Mouse (Mus musculus) MN1 (cell line): ENCODE data around the gene Ap4b1.
A peak's percentile ranks its signal among the peaks of the same experiment; 100 is the strongest.
"Not testable (repeated sequence)": the region's sequence is repeated elsewhere in the genome, so short reads cannot be mapped to it uniquely, and the experiment has no call there.

Experiments used
- DNase-seq: peaks from one replicate; pipeline ENCODE4 v3.0.0-alpha.2; 2016; ENCODE audit warnings: low spot score

The Ap4b1 gene

GRCm38 (mm10) chr3:103801631-103802531 lies 7.4 kb upstream of the Ap4b1 start:
- DNase-seq = peak; percentile 80

GRCm38 (mm10) chr3:103802861-103803260 lies 6.5 kb upstream of the Ap4b1 start:
- DNase-seq = no peak

GRCm38 (mm10) chr3:103805671-103806070 lies 3.6 kb upstream of the Ap4b1 start:
- no peak for DNase-seq

- no peak for DNase-seq
These were observed 455 bp downstream of the Ap4b1 start for GRCm38 (mm10) chr3:103809799-103810150.

GRCm38 (mm10) chr3:103810967-103811366 lies 1.6 kb downstream of the Ap4b1 start:
- no peak for DNase-seq

- no peak for DNase-seq
These were observed 18.2 kb downstream of the Ap4b1 start for GRCm38 (mm10) chr3:103827548-103827947.

- no peak for DNase-seq
These were observed 19.7 kb downstream of the Ap4b1 start for GRCm38 (mm10) chr3:103829036-103829435.

- DNase-seq = not testable (repeated sequence)
These were observed 21.4 kb downstream of the Ap4b1 start for GRCm38 (mm10) chr3:103830681-103831080.

GRCm38 (mm10) chr3:103831146-103831545 lies 21.8 kb downstream of the Ap4b1 start:
- no peak for DNase-seq

GRCm38 (mm10) chr3:103832426-103832825 lies 23.1 kb downstream of the Ap4b1 start, which contains the start of gene Bcl2l15:
TSS of gene Bcl2l15 (plus strand) at chr3:103832601.
- DNase-seq = no peak

GRCm38 (mm10) chr3:103834001-103834400 lies 24.7 kb downstream of the Ap4b1 start:
- DNase-seq = no peak

- DNase-seq = no peak
These were observed 26.1 kb downstream of the Ap4b1 start for GRCm38 (mm10) chr3:103835272-103835950.

GRCm38 (mm10) chr3:103835951-103836310 lies 26.6 kb downstream of the Ap4b1 start:
- no peak for DNase-seq

- DNase-seq = no peak
These were observed 27.1 kb downstream of the Ap4b1 start for GRCm38 (mm10) chr3:103836453-103836852.

GRCm38 (mm10) chr3:103839711-103840110 lies 30.4 kb downstream of the Ap4b1 start:
- DNase-seq = no peak

- not testable (repeated sequence) for DNase-seq
These were observed 30.9 kb downstream of the Ap4b1 start for GRCm38 (mm10) chr3:103840195-103840594.

GRCm38 (mm10) chr3:103840946-103841345 lies 31.6 kb downstream of the Ap4b1 start:
- not testable (repeated sequence) for DNase-seq

GRCm38 (mm10) chr3:103850644-103851363 lies 41.5 kb downstream of the Ap4b1 start:
- no peak for DNase-seq

GRCm38 (mm10) chr3:103851481-103851880 lies 42.2 kb downstream of the Ap4b1 start:
- DNase-seq = no peak

- DNase-seq = no peak
These were observed 42.6 kb downstream of the Ap4b1 start for GRCm38 (mm10) chr3:103851882-103852281.

GRCm38 (mm10) chr3:103852565-103853299 lies 43.4 kb downstream of the Ap4b1 start:
- DNase-seq = no peak

GRCm38 (mm10) chr3:103853804-103854203 lies 44.5 kb downstream of the Ap4b1 start:
- DNase-seq = peak; percentile 32
